Mouse (Mus musculus) monocyte, adult 2 months (primary cell): ENCODE results near the gene Zfp366.

Source experiments
- DNase-seq, 2 experiments: peaks; one replicate each; pipeline ENCODE4 v3.0.0; 2022; ENCODE audit warnings: low spot score in 2 of 2, low read depth in 1 of 2

Gene Zfp366

GRCm38 (mm10) chr13:99225374-99226240, 41.0 kb downstream of the Zfp366 start:
- no peak for DNase-seq

- no peak for DNase-seq
These were observed 42.2 kb downstream of the Zfp366 start for GRCm38 (mm10) chr13:99226809-99227208.

GRCm38 (mm10) chr13:99227456-99228250, 43.0 kb downstream of the Zfp366 start:
- no peak for DNase-seq

- no peak for DNase-seq
These were observed 44.4 kb downstream of the Zfp366 start for GRCm38 (mm10) chr13:99228821-99229570.

GRCm38 (mm10) chr13:99229641-99230494, 45.2 kb downstream of the Zfp366 start:
- DNase-seq, result no peak

GRCm38 (mm10) chr13:99230495-99230868, 45.9 kb downstream of the Zfp366 start:
- no peak for DNase-seq

- no peak for DNase-seq
These were observed 48.7 kb downstream of the Zfp366 start for GRCm38 (mm10) chr13:99233333-99233732.

- no peak for DNase-seq
These were observed 49.3 kb downstream of the Zfp366 start for GRCm38 (mm10) chr13:99233956-99234355.

GRCm38 (mm10) chr13:99235428-99236210, 51.0 kb downstream of the Zfp366 start:
- DNase-seq, result no peak

- no peak for DNase-seq
These were observed 51.6 kb downstream of the Zfp366 start for GRCm38 (mm10) chr13:99236222-99236621.

GRCm38 (mm10) chr13:99237122-99237521, 52.5 kb downstream of the Zfp366 start:
- no peak for DNase-seq

- DNase-seq, result no peak
These were observed 53.2 kb downstream of the Zfp366 start for GRCm38 (mm10) chr13:99237841-99238216.

- no peak for DNase-seq
These were observed 53.9 kb downstream of the Zfp366 start for GRCm38 (mm10) chr13:99238217-99239160.

- DNase-seq, result no peak
These were observed 54.5 kb downstream of the Zfp366 start for GRCm38 (mm10) chr13:99239161-99239530.

- no peak for DNase-seq
These were observed 55.1 kb downstream of the Zfp366 start for GRCm38 (mm10) chr13:99239741-99240140.

GRCm38 (mm10) chr13:99241984-99242383, 57.4 kb downstream of the Zfp366 start:
- DNase-seq, result no peak

- no peak for DNase-seq
These were observed 58.3 kb downstream of the Zfp366 start for GRCm38 (mm10) chr13:99242895-99243294.

- no peak for DNase-seq
These were observed 59.2 kb downstream of the Zfp366 start for GRCm38 (mm10) chr13:99243831-99244230.

GRCm38 (mm10) chr13:99244471-99244870, 59.8 kb downstream of the Zfp366 start:
- no peak for DNase-seq
